Mouse (Mus musculus): ENCODE measurements around the gene Tcf7l2. TPM values are rescaled to one million over a fixed set of nuclear protein-coding genes. Genes with fewer than 3 reads are reported as not detected.
A peak's percentile ranks its signal among the peaks of the same experiment; 100 is the strongest.

The Tcf7l2 gene
- total RNA-seq (2021), result 27.5 and 33.3 TPM in 2 replicates
- long read RNA-seq, partial matches to known transcripts, result 9 of 10 reads
- long read RNA-seq, other reads (novel, unspliced or antisense), result 1 of 10 reads

- DNase-seq, result peak; percentile 91
These were observed at the start of gene Tcf7l2 for GRCm38 (mm10) chr19:55741439-55741928. Gene Tcf7l2, plus strand, starts transcription at chr19:55741820.

GRCm38 (mm10) chr19:55694651-55695050 lies 47.0 kb upstream of the Tcf7l2 start:
- DNase-seq, result no peak

GRCm38 (mm10) chr19:55695418-55695817 lies 46.2 kb upstream of the Tcf7l2 start:
- DNase-seq, result no peak

- no peak for DNase-seq
These were observed 42.7 kb upstream of the Tcf7l2 start for GRCm38 (mm10) chr19:55698892-55699291.

- no peak for DNase-seq
These were observed 41.4 kb upstream of the Tcf7l2 start for GRCm38 (mm10) chr19:55700214-55700568.

GRCm38 (mm10) chr19:55700569-55701282 lies 40.9 kb upstream of the Tcf7l2 start:
- DNase-seq, result no peak

- no peak for DNase-seq
These were observed 40.4 kb upstream of the Tcf7l2 start for GRCm38 (mm10) chr19:55701283-55701633.

GRCm38 (mm10) chr19:55702081-55702480 lies 39.5 kb upstream of the Tcf7l2 start:
- DNase-seq, result no peak

- no peak for DNase-seq
These were observed 38.9 kb upstream of the Tcf7l2 start for GRCm38 (mm10) chr19:55702716-55703115.

- no peak for DNase-seq
These were observed 37.5 kb upstream of the Tcf7l2 start for GRCm38 (mm10) chr19:55704071-55704470.

GRCm38 (mm10) chr19:55706300-55706699 lies 35.3 kb upstream of the Tcf7l2 start:
- no peak for DNase-seq

GRCm38 (mm10) chr19:55706806-55707205 lies 34.8 kb upstream of the Tcf7l2 start:
- DNase-seq, result peak; percentile 71

- DNase-seq, result no peak
These were observed 33.5 kb upstream of the Tcf7l2 start for GRCm38 (mm10) chr19:55708031-55708554.

- no peak for DNase-seq
These were observed 30.8 kb upstream of the Tcf7l2 start for GRCm38 (mm10) chr19:55710841-55711240.

- no peak for DNase-seq
These were observed 29.9 kb upstream of the Tcf7l2 start for GRCm38 (mm10) chr19:55711701-55712100.

- no peak for DNase-seq
These were observed 28.9 kb upstream of the Tcf7l2 start for GRCm38 (mm10) chr19:55712678-55713077.

- no peak for DNase-seq
These were observed 27.6 kb upstream of the Tcf7l2 start for GRCm38 (mm10) chr19:55714015-55714414.

- no peak for DNase-seq
These were observed 27.0 kb upstream of the Tcf7l2 start for GRCm38 (mm10) chr19:55714665-55715064.

GRCm38 (mm10) chr19:55719083-55719482 lies 22.5 kb upstream of the Tcf7l2 start:
- no peak for DNase-seq

- no peak for DNase-seq
These were observed 21.9 kb upstream of the Tcf7l2 start for GRCm38 (mm10) chr19:55719524-55720408.

GRCm38 (mm10) chr19:55720409-55721092 lies 21.1 kb upstream of the Tcf7l2 start:
- no peak for DNase-seq

GRCm38 (mm10) chr19:55722376-55722775 lies 19.2 kb upstream of the Tcf7l2 start:
- DNase-seq, result no peak

Data from adrenal gland, postnatal 25 days (tissue).